Mouse (Mus musculus) kidney, postnatal 25 days (tissue): Measurements from ENCODE around the gene Gm8257.
"Not testable (repeated sequence)": the region's sequence is repeated elsewhere in the genome, so short reads cannot be mapped to it uniquely, and the experiment has no call there.

Source experiments
- DNase-seq, 2 experiments: peaks; one replicate each; pipeline ENCODE4 v3.0.0; 2021; ENCODE audit warnings: mixed read lengths in 2 of 2

Gm8257 gene

GRCm38 (mm10) chr14:44706356-44706755 is at the start of gene Gm8257:
TSS of gene Gm8257 (minus strand) at chr14:44706456.
- not testable (repeated sequence) for DNase-seq

GRCm38 (mm10) chr14:44750240-44750639 is 44.0 kb upstream of the Gm8257 start, which contains the start of gene Gm8267:
TSS of gene Gm8267 (minus strand) at chr14:44750340.
- no peak for DNase-seq

- DNase-seq, result not testable (repeated sequence)
These were observed 36.5 kb upstream of the Gm8257 start for GRCm38 (mm10) chr14:44742789-44743188.

GRCm38 (mm10) chr14:44730711-44731110 is 24.5 kb upstream of the Gm8257 start:
- DNase-seq, result not testable (repeated sequence)

- not testable (repeated sequence) for DNase-seq
These were observed 78.5 kb downstream of the Gm8257 start, which contains the start of gene Gm5624 for GRCm38 (mm10) chr14:44627737-44628136. TSS of gene Gm5624 (minus strand) at chr14:44627938.
